Mouse (Mus musculus): Measurements from ENCODE around the gene Vmn2r16. TPM values are rescaled to one million over a fixed set of nuclear protein-coding genes. Genes with fewer than 3 reads are reported as not detected.

Vmn2r16 gene
- polyA plus RNA-seq (2012; rRNA removed): not detected in 2 replicates

DNA sequence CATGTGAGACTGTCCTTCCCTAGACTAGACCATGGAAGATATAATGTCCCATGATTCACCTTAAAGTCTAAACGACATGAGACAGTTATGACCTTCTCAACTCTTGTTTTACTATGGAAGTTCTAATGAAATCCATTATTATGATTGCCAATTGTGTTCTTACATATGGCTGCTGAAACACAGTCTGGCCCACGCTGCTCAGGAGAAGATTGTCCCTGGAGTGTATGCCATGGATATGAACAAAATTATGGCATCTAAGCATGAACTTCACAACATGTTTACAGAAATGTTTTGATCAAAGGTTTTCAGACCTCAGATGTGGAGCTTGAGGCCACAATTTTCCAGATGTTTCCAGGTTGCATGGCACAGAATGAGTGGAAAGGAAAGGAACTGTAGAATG, at the start of gene Vmn2r16:
TSS of gene Vmn2r16 (plus strand) at position 301 of the 400 bp plus-strand sequence.

DNA sequence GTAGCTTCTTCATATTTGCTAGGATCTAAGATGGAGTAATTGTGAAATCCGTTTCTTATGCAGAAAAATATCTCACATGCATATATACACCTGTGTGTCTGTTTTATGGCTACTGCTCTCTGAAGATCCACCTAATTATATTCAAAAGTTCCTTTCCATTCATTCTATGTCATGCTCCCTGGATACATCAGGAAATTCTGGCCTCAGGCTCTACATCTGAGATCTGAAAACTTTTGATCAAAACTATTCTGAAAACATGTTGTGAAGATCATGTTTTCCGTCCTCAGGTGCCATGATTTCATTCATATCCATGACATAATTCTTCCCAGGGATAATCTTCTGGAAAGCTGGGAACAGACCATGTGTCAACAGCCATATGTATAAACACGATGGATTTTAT, 32.4 kb upstream of the Vmn2r16 start, which contains the start of gene Vmn2r15:
TSS of gene Vmn2r15 (minus strand) at position 101 of the 400 bp plus-strand sequence.

DNA sequence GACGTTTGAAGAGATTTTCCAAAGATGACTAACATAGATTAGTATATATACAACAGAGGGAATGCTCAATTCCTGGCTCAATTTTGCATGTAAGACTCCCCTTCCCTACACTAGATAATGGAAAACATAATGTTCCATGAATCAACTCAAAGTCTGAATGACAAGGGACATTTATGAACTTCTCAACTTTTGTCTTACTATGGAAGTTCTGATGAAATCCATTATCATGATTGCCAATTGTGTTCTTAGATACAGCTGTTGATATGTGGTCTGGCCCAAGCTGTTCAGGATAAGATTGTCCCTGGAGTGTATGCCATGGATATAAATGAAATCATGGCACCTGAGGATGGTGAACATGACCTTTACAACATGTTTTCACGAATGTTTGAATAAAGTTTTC, 89.4 kb downstream of the Vmn2r16 start, which contains the start of gene Vmn2r17:
TSS of gene Vmn2r17 (plus strand) at position 301 of the 400 bp plus-strand sequence.

Other genes starting within 250 kb of the Vmn2r16 start
- gene Vmn2r12, start 232.2 kb upstream of the Vmn2r16 start, polyA plus RNA-seq (2012; rRNA removed): not detected in 2 replicates
- not detected in 2 replicates for gene Vmn2r13, start 138.0 kb upstream of the Vmn2r16 start, polyA plus RNA-seq (2012; rRNA removed)
- gene Vmn2r14, start 105.5 kb upstream of the Vmn2r16 start, polyA plus RNA-seq (2012; rRNA removed): not detected in 2 replicates
- gene Vmn2r15, start 32.5 kb upstream of the Vmn2r16 start, polyA plus RNA-seq (2012; rRNA removed): not detected in 2 replicates
- not detected in 2 replicates for gene Vmn2r17, start 89.5 kb downstream of the Vmn2r16 start, polyA plus RNA-seq (2012; rRNA removed)
- gene Crlf2, start 228.8 kb downstream of the Vmn2r16 start, polyA plus RNA-seq (2012; rRNA removed): 66.4 and 109 TPM in 2 replicates

Measured in ovary, adult 2 months (tissue).